Mouse (Mus musculus): ENCODE data around the gene Nagpa. TPM values are rescaled to one million over a fixed set of nuclear protein-coding genes. Genes with fewer than 3 reads are reported as not detected.
"Not testable (repeated sequence)": the region's sequence is repeated elsewhere in the genome, so short reads cannot be mapped to it uniquely, and the experiment has no call there.

Nagpa gene
- 11.0 and 11.9 TPM in 2 replicates for polyA plus RNA-seq (2015; fragmentation: Nextera tagmentation; extraction: Ambion mirVana)

- peak within 1 kb of the TSS; percentile 95 for H3K4me2 ChIP-seq
- no peaks in the 10 kb centered on the region for H3K9me3 ChIP-seq
- peaks cover 15% of the 10 kb centered on the region for H3K4me1 ChIP-seq (replicated peaks)
- peak within 1 kb of the TSS; percentile 75 for H3K9ac ChIP-seq
- peaks cover 10% of the 10 kb centered on the region; the same call in 1 of the 2 replicates for H3K36me3 ChIP-seq
- peak; percentile 84 for ATAC-seq (ENCODE audit: low read depth)
- peak within 1 kb of the TSS; percentile 81 for H3K4me3 ChIP-seq
- no peak within 1 kb of the TSS for H3K27ac ChIP-seq (replicated peaks)
- H3K27me3 ChIP-seq, result peaks cover 11% of the 10 kb centered on the region
- WGBS, result 4% methylated on average over 40 of the region's 40 CpGs
These were observed at the start of gene Nagpa for GRCm38 (mm10) chr16:5203668-5204433. Gene Nagpa, minus strand, starts transcription at chr16:5204012.

GRCm38 (mm10) chr16:5252260-5252659, 48.4 kb upstream of the Nagpa start:
- no peaks in the 10 kb centered on the region for H3K27me3 ChIP-seq
- H3K4me1 ChIP-seq (replicated peaks), result peaks cover 15% of the 10 kb centered on the region
- no peak overlapping the region for H3K4me3 ChIP-seq
- no peak for ATAC-seq (ENCODE audit: low read depth)
- H3K4me2 ChIP-seq, result no peak overlapping the region
- 90% methylated on average over 2 of the region's 2 CpGs for WGBS
- peaks cover 25% of the 10 kb centered on the region for H3K36me3 ChIP-seq
- no peak overlapping the region for H3K27ac ChIP-seq (replicated peaks)
- H3K9ac ChIP-seq, result no peak overlapping the region
- H3K9me3 ChIP-seq, result no peaks in the 10 kb centered on the region

- 92% methylated on average over 3 of the region's 3 CpGs for WGBS
- Histone ChIP-seq H3K36me3 (peaks cover 34% of the 10 kb centered on the region), H3K4me2 (no peak overlapping the region), H3K9me3 (no peaks in the 10 kb centered on the region), H3K4me3 (no peak overlapping the region), H3K27me3 (no peaks in the 10 kb centered on the region), H3K4me1 (replicated peaks) (peaks cover 15% of the 10 kb centered on the region), H3K9ac (no peak overlapping the region), H3K27ac (replicated peaks) (no peak overlapping the region)
- ATAC-seq (ENCODE audit: low read depth), result no peak
These were observed 47.1 kb upstream of the Nagpa start for GRCm38 (mm10) chr16:5250891-5251290.

- WGBS, result 46% methylated on average over 7 of the region's 7 CpGs
- H3K4me3 ChIP-seq, result no peak overlapping the region
- H3K27me3 ChIP-seq, result no peaks in the 10 kb centered on the region
- H3K4me2 ChIP-seq, result no peak overlapping the region
- H3K9me3 ChIP-seq, result no peaks in the 10 kb centered on the region
- H3K9ac ChIP-seq, result no peak overlapping the region
- H3K4me1 ChIP-seq (replicated peaks), result no peaks in the 10 kb centered on the region
- H3K27ac ChIP-seq (replicated peaks), result no peak overlapping the region
- ATAC-seq (ENCODE audit: low read depth), result peak; percentile 74; the same call in 1 of the 2 replicates
- H3K36me3 ChIP-seq, result peaks cover 88% of the 10 kb centered on the region
These were observed 40.6 kb upstream of the Nagpa start for GRCm38 (mm10) chr16:5244411-5244810.

GRCm38 (mm10) chr16:5242882-5243281, 39.1 kb upstream of the Nagpa start:
- Histone ChIP-seq H3K9ac (no peak overlapping the region), H3K27ac (replicated peaks) (no peak overlapping the region), H3K9me3 (no peaks in the 10 kb centered on the region), H3K36me3 (peaks cover 86% of the 10 kb centered on the region), H3K27me3 (no peaks in the 10 kb centered on the region), H3K4me3 (no peak overlapping the region), H3K4me1 (replicated peaks) (no peaks in the 10 kb centered on the region), H3K4me2 (no peak overlapping the region)
- ATAC-seq (ENCODE audit: low read depth), result no peak
- 88% methylated on average over 6 of the region's 6 CpGs for WGBS

GRCm38 (mm10) chr16:5242355-5242754, 38.5 kb upstream of the Nagpa start:
- Histone ChIP-seq H3K9ac (no peak overlapping the region), H3K36me3 (peaks cover 80% of the 10 kb centered on the region), H3K27me3 (no peaks in the 10 kb centered on the region), H3K9me3 (no peaks in the 10 kb centered on the region), H3K27ac (replicated peaks) (no peak overlapping the region), H3K4me2 (no peak overlapping the region), H3K4me1 (replicated peaks) (no peaks in the 10 kb centered on the region), H3K4me3 (no peak overlapping the region)
- ATAC-seq (ENCODE audit: low read depth), result no peak
- 97% methylated on average over 4 of the region's 4 CpGs for WGBS

- peak within 1 kb of the TSS; percentile 91 for H3K4me3 ChIP-seq
- H3K27ac ChIP-seq (replicated peaks), result peak within 1 kb of the TSS; percentile 73
- H3K9me3 ChIP-seq, result no peaks in the 10 kb centered on the region
- H3K36me3 ChIP-seq, result 0 out of 2 replicates have a peak, but pooled peaks cover 8% of the 10 kb centered on the region
- peak within 1 kb of the TSS; percentile 87 for H3K9ac ChIP-seq
- no peaks in the 10 kb centered on the region; the same call in 1 of the 2 replicates for H3K27me3 ChIP-seq
- H3K4me1 ChIP-seq (replicated peaks), result peaks cover 19% of the 10 kb centered on the region
- peak; percentile 94 for ATAC-seq (ENCODE audit: low read depth)
- WGBS, result 2% methylated on average over 47 of the region's 47 CpGs
- peak within 1 kb of the TSS; percentile 89 for H3K4me2 ChIP-seq
These were observed 29.9 kb upstream of the Nagpa start, which contains the start of gene Alg1 for GRCm38 (mm10) chr16:5233418-5234313. Gene Alg1, plus strand, starts transcription at chr16:5233621.

GRCm38 (mm10) chr16:5232982-5233381, 29.2 kb upstream of the Nagpa start:
- H3K4me2 ChIP-seq, result peak overlapping the region; percentile 89
- 0 out of 2 replicates have a peak, but pooled peaks cover 5% of the 10 kb centered on the region for H3K36me3 ChIP-seq
- peaks cover 19% of the 10 kb centered on the region for H3K4me1 ChIP-seq (replicated peaks)
- H3K4me3 ChIP-seq, result peak overlapping the region; percentile 91
- H3K9me3 ChIP-seq, result no peaks in the 10 kb centered on the region
- H3K27me3 ChIP-seq, result no peaks in the 10 kb centered on the region; the same call in 1 of the 2 replicates
- no peak overlapping the region for H3K9ac ChIP-seq
- peak; percentile 34; the same call in 1 of the 2 replicates for ATAC-seq (ENCODE audit: low read depth)
- no peak overlapping the region for H3K27ac ChIP-seq (replicated peaks)
- 71% methylated on average over 4 of the region's 4 CpGs for WGBS

- ATAC-seq (ENCODE audit: low read depth); H3K27ac ChIP-seq (replicated peaks); H3K4me2 ChIP-seq; H3K4me3 ChIP-seq; H3K27me3 ChIP-seq; H3K4me1 ChIP-seq (replicated peaks); H3K36me3 ChIP-seq; H3K9ac ChIP-seq; H3K9me3 ChIP-seq: not testable (repeated sequence)
- 83% methylated on average over 3 of the region's 3 CpGs for WGBS
These were observed 24.3 kb upstream of the Nagpa start for GRCm38 (mm10) chr16:5228103-5228502.

- ATAC-seq (ENCODE audit: low read depth); H3K4me3 ChIP-seq; H3K27ac ChIP-seq (replicated peaks); H3K4me1 ChIP-seq (replicated peaks); H3K36me3 ChIP-seq; H3K9me3 ChIP-seq; H3K9ac ChIP-seq; H3K4me2 ChIP-seq; H3K27me3 ChIP-seq: not testable (repeated sequence)
- 86% methylated on average over 19 of the region's 19 CpGs for WGBS
These were observed 23.7 kb upstream of the Nagpa start for GRCm38 (mm10) chr16:5227501-5227900.

- H3K4me1 ChIP-seq (replicated peaks); ATAC-seq (ENCODE audit: low read depth); H3K9me3 ChIP-seq; H3K4me2 ChIP-seq; H3K4me3 ChIP-seq; H3K27ac ChIP-seq (replicated peaks); H3K36me3 ChIP-seq; H3K9ac ChIP-seq; H3K27me3 ChIP-seq: not testable (repeated sequence)
- 15% methylated on average over 1 of the region's 1 CpGs for WGBS
These were observed 22.7 kb upstream of the Nagpa start for GRCm38 (mm10) chr16:5226534-5226933.

GRCm38 (mm10) chr16:5222140-5222539, 18.3 kb upstream of the Nagpa start, which contains the start of gene AU021092:
Gene AU021092, minus strand, starts transcription at chr16:5222299.
- 73% methylated on average over 6 of the region's 6 CpGs for WGBS
- Histone ChIP-seq H3K9ac (no peak within 1 kb of the TSS), H3K4me1 (replicated peaks) (no peaks in the 10 kb centered on the region), H3K9me3 (no peaks in the 10 kb centered on the region), H3K27ac (replicated peaks) (no peak within 1 kb of the TSS), H3K4me3 (no peak within 1 kb of the TSS), H3K36me3 (no peaks in the 10 kb centered on the region), H3K27me3 (peaks cover 3% of the 10 kb centered on the region; the same call in 1 of the 2 replicates), H3K4me2 (no peak within 1 kb of the TSS)
- ATAC-seq (ENCODE audit: low read depth), result no peak
